Mouse (Mus musculus) heart, postnatal 25 days (tissue): Measurements from ENCODE around the gene Camta2. TPM values are rescaled to one million over a fixed set of nuclear protein-coding genes. Genes with fewer than 3 reads are reported as not detected.

ENCODE experiments used
- DNase-seq: peaks from one replicate; pipeline ENCODE4 v3.0.0; 2022; ENCODE audit warnings: low spot score
- intact Hi-C: fragments of 180-260 bp; cut with DNase I; formaldehyde crosslinking; loops from one replicate; pipeline ENCODE4 v1.15.1; 2025
- total RNA-seq, 2 experiments: library from RNA; stranded (reverse); gene quantifications; 2 replicates each; pipeline ENCODE4 v1.2.3; 2021

Gene Camta2
- total RNA-seq: 10 to 100 TPM; 36.3 to 42.1 TPM

DNA sequence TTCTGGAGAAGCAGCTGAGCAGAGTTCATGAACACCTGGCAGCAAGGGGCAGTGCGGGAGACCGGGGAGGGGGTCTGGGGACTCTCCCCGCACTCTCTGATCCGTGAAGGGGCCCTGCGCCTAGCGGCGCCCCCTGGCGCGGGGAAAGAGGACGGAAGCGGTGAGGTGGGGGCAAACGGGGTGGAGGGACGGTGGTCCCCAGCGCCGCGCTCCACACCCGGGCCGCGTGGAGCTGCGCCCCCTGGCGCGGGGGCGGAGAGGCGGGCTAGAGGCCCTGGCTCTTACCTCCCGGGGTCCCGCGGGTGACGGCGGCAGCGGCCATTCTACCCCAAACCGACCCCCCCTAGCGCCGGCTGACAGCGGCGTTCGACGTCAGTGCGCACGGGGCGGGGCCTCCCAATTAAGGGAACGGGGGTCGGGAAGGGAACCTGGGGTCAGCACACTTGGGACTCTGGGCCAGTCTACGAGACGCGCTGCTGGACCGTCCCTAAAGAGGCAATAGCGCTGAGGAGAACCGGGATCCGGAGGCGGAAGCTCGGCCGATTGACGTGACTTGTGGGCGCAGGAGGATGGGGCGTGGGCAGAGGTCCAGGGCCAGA lies at the start of gene Camta2:
TSS of gene Camta2 (minus strand) at position 505 of the 599 bp plus-strand sequence.
- peak; percentile 88 for DNase-seq
- intact Hi-C loops: loop anchor here (5.0 kb wide), 1 partner anchor 70 kb away; no protein-coding TSS in a partner anchor

- DNase-seq: no peak
- intact Hi-C loops: no loop called here
Observed at GRCm38 (mm10) chr11:70733256-70733655, 45.4 kb upstream of the Camta2 start.

GRCm38 (mm10) chr11:70731178-70731577 lies 43.3 kb upstream of the Camta2 start:
- intact Hi-C loops: no loop called here
- DNase-seq: no peak

GRCm38 (mm10) chr11:70730427-70731038 lies 42.6 kb upstream of the Camta2 start:
- intact Hi-C loops: no loop called here
- no peak for DNase-seq

- DNase-seq: no peak
- intact Hi-C loops: no loop called here
Observed at GRCm38 (mm10) chr11:70727385-70727784, 39.5 kb upstream of the Camta2 start.

DNA sequence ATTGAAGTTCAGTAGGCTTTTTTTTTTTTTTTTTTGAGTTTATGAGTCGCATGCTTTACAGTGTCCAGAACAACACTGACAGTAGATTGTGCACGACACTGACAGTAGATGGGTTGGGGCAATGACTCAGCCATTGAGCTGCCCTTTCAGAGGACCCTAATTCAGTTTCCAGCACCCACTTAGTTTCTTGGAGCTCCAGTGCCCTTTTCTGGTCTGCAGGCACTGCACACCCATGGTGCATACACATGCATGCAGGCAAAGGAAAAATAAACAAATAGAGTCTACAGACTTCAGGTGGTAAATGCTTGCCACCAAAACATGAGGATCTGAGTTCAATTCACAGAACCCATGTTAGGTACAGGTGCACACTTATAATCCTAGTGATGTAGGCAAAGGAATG lies 38.7 kb upstream of the Camta2 start:
- DNase-seq: no peak
- intact Hi-C loops: no loop called here

DNA sequence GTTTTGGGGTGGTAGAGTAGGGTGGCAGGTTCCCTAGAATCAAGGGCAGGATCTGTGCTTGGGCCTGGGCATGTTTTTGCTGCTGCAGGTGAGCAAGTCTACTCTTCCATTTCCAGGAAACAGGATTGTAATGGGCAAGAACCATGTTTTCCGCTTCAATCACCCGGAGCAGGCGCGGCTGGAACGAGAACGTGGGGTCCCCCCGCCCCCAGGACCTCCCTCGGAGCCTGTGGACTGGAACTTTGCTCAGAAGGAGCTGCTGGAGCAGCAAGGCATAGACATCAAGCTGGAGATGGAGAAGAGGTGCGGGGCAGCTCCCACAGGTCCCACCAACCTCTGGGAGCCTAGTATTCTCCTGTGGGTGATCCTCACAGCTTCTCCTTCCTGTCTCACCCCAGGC lies 36.8 kb upstream of the Camta2 start:
- intact Hi-C loops: no loop called here
- no peak for DNase-seq

GRCm38 (mm10) chr11:70721072-70721471 lies 33.2 kb upstream of the Camta2 start:
- no peak for DNase-seq
- intact Hi-C loops: no loop called here

DNA sequence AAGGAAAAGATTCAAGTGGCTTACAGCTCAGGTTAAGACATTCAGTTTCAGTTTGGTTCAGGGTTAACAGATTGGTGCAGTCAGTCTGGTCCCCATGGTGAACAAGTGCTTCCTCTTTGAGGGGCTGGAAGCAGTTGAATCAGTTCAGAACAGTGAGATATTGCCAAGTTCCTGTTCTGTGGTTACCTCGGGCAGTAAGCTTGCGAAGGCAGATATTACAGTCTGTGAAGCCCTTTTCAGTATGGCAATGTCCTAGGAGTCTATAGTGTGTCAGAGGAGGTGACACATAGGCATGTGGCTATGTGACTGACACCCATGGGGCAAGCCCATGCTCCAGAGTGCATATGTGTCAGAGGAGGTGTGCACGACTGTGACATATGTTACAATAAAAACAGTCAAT lies 32.7 kb upstream of the Camta2 start:
- no peak for DNase-seq
- intact Hi-C loops: no loop called here

DNA sequence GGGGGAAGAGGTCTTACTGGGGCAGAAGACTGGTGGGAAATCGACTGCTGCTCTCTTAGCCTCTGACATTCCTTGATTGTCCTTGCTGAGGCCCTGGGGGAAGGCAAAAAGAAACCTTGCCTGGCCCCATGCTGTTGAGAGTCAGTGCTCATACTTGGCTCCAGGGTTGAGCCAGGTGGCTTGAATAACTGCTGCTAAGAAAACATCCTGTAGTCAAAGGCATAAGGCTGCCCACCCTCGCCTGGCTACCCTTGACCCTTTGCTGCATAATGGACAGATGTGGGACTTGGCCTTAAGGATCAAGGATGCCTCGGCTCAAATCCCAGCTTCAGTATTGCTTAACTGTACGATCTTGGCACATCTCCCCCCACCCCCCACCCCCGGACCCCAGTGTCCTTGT lies 30.6 kb upstream of the Camta2 start:
- no peak for DNase-seq
- intact Hi-C loops: no loop called here

- intact Hi-C loops: no loop called here
- no peak for DNase-seq
Observed at GRCm38 (mm10) chr11:70715832-70716231, 27.9 kb upstream of the Camta2 start.

- intact Hi-C loops: no loop called here
- DNase-seq: no peak
Observed at GRCm38 (mm10) chr11:70713222-70713621, 25.3 kb upstream of the Camta2 start.

DNA sequence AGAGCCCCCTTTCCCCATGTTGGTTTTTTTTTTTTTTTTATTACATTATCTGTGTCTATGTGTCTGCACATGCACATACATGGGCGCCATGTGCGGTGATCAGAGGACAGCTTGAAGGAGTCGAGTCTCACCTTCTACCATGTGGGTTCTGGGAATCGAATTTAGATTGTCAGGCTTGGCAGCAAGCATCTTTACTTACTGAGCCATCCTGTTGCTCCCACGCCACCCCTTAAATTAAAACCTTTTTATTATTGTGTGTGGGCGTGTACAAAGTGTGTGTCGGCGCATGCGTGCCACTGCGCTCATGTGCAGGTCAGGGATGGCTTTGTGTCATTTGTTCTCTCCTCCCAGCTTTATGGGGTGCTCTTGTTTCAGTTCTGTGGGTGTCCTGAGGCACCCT lies 23.1 kb upstream of the Camta2 start:
- intact Hi-C loops: no loop called here
- no peak for DNase-seq

- intact Hi-C loops: no loop called here
- DNase-seq: no peak
Observed at GRCm38 (mm10) chr11:70706127-70706526, 18.2 kb upstream of the Camta2 start.

DNA sequence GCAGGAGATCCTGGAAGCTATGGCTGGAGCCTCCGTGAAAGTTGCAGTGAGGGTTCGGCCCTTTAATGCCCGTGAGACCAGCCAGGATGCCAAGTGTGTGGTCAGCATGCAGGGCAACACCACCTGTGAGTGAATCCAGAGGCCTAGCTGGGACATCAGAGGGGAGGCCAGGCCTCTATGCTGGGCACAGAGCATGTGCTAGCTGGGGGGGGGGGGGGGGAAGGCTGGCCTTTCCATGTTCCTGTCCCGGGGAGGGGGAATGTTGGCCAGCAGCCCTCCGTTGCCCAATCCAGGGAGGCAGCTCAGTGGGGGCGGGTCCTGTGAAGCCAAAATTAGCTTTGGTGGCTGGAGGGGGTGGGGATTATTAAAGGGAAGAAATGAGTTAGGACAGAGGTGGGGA lies 14.9 kb upstream of the Camta2 start:
- intact Hi-C loops: loop anchor here (2.0 kb wide), 1 partner anchor 56 kb away; the partner anchor contains the start of genes Rnf167 and Slc25a11
- peak; percentile 66 for DNase-seq

GRCm38 (mm10) chr11:70701984-70702733 lies 14.3 kb upstream of the Camta2 start:
- intact Hi-C loops: loop anchor here (2.0 kb wide), 1 partner anchor 55 kb away; the partner anchor contains the start of genes Rnf167 and Slc25a11
- no peak for DNase-seq

DNA sequence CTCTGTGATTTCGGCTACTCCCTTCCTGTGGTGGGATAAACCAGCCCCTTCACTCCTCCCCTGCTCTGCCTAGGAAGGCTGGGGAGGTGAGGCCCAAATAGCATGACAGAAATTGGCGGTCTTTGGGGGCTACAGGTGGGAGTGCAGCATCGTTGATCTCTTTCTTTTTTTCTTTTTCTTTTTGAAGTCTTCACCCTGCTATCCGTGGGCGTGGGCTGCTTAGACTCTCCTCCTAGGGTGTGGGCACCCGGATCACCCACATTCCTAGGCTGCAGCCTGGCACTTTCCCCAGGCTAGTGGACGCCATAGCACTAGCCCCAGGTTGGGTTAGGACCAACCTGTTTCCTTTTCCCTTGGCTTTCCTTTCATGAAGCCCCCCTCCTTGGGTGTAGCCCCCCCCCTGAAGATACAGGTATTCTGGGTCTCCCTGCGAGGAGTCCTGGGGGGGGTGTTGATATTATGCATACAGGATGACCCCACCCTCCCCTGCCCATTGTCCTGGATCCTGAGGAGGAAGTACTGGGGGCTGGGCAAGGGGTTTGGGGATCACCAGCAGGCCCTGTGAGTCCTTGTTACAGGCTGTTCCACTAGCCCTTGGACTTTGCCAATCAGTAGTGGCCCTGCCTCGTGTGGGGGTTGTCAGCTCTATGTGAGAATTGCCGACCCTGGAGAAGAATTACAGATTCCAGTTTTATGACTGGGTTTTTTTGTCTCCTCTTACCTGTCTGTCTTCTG lies 13.5 kb upstream of the Camta2 start:
- no peak for DNase-seq
- intact Hi-C loops: no loop called here

DNA sequence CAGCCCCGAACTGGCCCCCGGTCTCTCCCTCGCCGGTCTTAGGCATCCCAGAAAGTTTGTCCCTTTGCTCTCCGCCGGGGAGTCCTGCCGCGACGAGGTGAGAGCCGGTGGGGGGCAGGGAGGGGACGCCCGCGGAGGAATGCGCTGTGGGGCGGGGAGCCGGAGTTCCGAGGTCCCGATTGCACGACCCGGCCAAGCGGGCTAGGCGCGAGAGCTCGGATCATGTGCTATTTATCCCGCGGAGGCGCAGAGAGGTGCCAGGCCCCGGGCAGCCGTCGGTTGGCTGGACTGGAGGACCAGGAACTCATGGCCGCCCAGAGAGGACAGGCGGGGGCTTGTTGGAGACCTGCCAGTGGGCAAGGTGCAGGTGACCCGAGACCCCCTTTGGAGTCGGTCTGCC lies 12.7 kb upstream of the Camta2 start:
- peak; percentile 69 for DNase-seq
- intact Hi-C loops: no loop called here

GRCm38 (mm10) chr11:70699722-70700556 lies 12.0 kb upstream of the Camta2 start, which contains the start of the genes Inca1 and Kif1c:
Inca1 (minus strand) TSS chr11:70700155.
Kif1c (plus strand) TSS chr11:70700548.
- intact Hi-C loops: no loop called here

More at GRCm38 (mm10) chr11:70699722-70700556, 12.0 kb upstream of the Camta2 start, which contains the start of the genes Inca1 and Kif1c:
- peak; percentile 93 for DNase-seq
